Mouse (Mus musculus) large intestine, adult 2 months (tissue): ENCODE results near the gene Rtl1. TPM values are rescaled to one million over a fixed set of nuclear protein-coding genes. Genes with fewer than 3 reads are reported as not detected.

ENCODE experiments used
- DNase-seq: peaks from one replicate; pipeline ENCODE4 v3.0.0-alpha.2; 2012; ENCODE audit warnings: low read depth, low spot score
- WGBS: fragments of 180-500 bp; shearing (Covaris S2); methylation state at CpG from one replicate; pipeline ENCODE4 v1.1.7; 2018; 5-methylcytosine and 5-hydroxymethylcytosine counted together
- polyA plus RNA-seq: library from polyadenylated mRNA; depleted of rRNA; stranded (reverse); fragments of >200 nt; gene quantifications from 2 replicates; pipeline ENCODE4 v1.2.3, GENCODE M21; 2012

The Rtl1 gene
- polyA plus RNA-seq, 1 experiment = not detected

GRCm38 (mm10) chr12:109595753-109596152, 4.4 kb downstream of the Rtl1 start:
- DNase-seq = no peak
- 47% methylated on average over 6 of the region's 6 CpGs for WGBS

- no peak for DNase-seq
- 86% methylated on average over 7 of the region's 7 CpGs for WGBS
These were observed 5.2 kb downstream of the Rtl1 start for GRCm38 (mm10) chr12:109594961-109595360.

- no peak for DNase-seq
- 58% methylated on average over 5 of the region's 5 CpGs for WGBS
These were observed 17.9 kb downstream of the Rtl1 start for GRCm38 (mm10) chr12:109582185-109582584.

GRCm38 (mm10) chr12:109572259-109572658, 27.9 kb downstream of the Rtl1 start:
- WGBS = 72% methylated on average over 4 of the region's 4 CpGs
- DNase-seq = no peak

- DNase-seq = no peak
- WGBS = 85% methylated on average over 10 of the region's 10 CpGs
These were observed 39.9 kb downstream of the Rtl1 start for GRCm38 (mm10) chr12:109560111-109560695.

GRCm38 (mm10) chr12:109558891-109559487, 41.1 kb downstream of the Rtl1 start:
- DNase-seq = no peak
- WGBS = 84% methylated on average over 7 of the region's 7 CpGs

- no peak for DNase-seq
- WGBS = 82% methylated on average over 12 of the region's 12 CpGs
These were observed 41.8 kb downstream of the Rtl1 start for GRCm38 (mm10) chr12:109558226-109558824.

GRCm38 (mm10) chr12:109555837-109556409, 44.2 kb downstream of the Rtl1 start:
- WGBS = 64% methylated on average over 15 of the region's 15 CpGs
- no peak for DNase-seq

GRCm38 (mm10) chr12:109553568-109553967, 46.6 kb downstream of the Rtl1 start:
- DNase-seq = no peak
- 77% methylated on average over 1 of the region's 1 CpGs for WGBS

- DNase-seq = no peak
- 70% methylated on average over 18 of the region's 18 CpGs for WGBS
These were observed 47.2 kb downstream of the Rtl1 start for GRCm38 (mm10) chr12:109552754-109553525.

GRCm38 (mm10) chr12:109551771-109552170, 48.4 kb downstream of the Rtl1 start:
- WGBS = 68% methylated on average over 2 of the region's 2 CpGs
- no peak for DNase-seq

GRCm38 (mm10) chr12:109547085-109547484, 53.0 kb downstream of the Rtl1 start:
- 51% methylated on average over 2 of the region's 2 CpGs for WGBS
- no peak for DNase-seq

- 77% methylated on average over 30 of the region's 30 CpGs for WGBS
- DNase-seq = no peak
These were observed 54.0 kb downstream of the Rtl1 start for GRCm38 (mm10) chr12:109545875-109546732.

- DNase-seq = no peak
- 77% methylated on average over 4 of the region's 4 CpGs for WGBS
These were observed 56.7 kb downstream of the Rtl1 start for GRCm38 (mm10) chr12:109543281-109543923.

GRCm38 (mm10) chr12:109542635-109543249, 57.4 kb downstream of the Rtl1 start:
- no peak for DNase-seq
- 53% methylated on average over 17 of the region's 17 CpGs for WGBS

GRCm38 (mm10) chr12:109542011-109542410, 58.1 kb downstream of the Rtl1 start:
- DNase-seq = no peak
- 52% methylated on average over 14 of the region's 14 CpGs for WGBS

- 55% methylated on average over 16 of the region's 16 CpGs for WGBS
- no peak for DNase-seq
These were observed 58.6 kb downstream of the Rtl1 start for GRCm38 (mm10) chr12:109541540-109541899.

- 47% methylated on average over 30 of the region's 30 CpGs for WGBS
- DNase-seq = no peak
These were observed 59.2 kb downstream of the Rtl1 start for GRCm38 (mm10) chr12:109540739-109541539.
